ENCODE assay signal across 9 mouse cellular contexts in the genomic region with DNA sequence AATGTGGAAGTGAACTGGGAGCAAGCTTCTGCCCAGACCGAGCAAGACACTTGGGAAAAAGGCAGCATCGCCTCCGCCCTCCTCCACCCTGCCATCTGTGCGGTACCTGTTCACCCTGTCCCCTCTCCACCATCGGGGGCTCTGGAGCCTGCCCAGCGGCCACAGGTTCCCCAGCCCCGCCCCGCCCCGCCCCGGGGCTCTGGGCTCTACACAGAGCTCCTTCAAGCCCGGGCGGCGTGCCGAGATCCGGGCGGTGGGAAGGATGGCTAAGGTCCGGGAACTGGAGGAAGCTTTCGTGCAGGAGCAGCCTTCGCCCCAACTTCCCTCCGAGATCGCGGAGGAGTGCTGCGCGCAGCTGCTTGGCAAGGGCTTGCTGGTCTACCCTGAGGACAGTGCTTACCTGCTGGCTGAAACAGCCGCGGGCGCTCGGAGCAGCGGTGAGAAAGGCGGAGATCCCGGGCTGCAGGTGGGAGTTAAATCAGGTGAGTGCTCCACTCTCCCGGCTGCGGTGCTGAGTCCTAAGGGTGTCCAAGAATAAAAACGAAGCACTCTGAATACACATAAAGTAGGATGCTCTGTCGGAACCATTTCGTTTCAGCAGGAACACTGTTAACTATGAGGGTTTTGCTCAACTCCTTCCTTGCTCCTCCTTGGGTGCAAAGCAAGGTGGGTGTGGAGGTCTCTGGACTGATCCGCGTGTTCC. TPM values are rescaled to one million over a fixed set of nuclear protein-coding genes. Genes with fewer than 3 reads are reported as not detected.
DNase-seq lines count a peak whose midpoint lies in the region; ATAC-seq lines count a peak whose summit lies in the region.
"Had no signal": no experiment of that assay in that cellular context is flagged by ENCODE, and none has a peak within 500 bp of the region (broad histone marks: within the 10 kb centered on the region; RNA-seq: fewer than 3 reads in every experiment).

TSS of gene Rfx6 (plus strand) at position 209 of the 703 bp plus-strand sequence.

- peaks cover 25% of the 10 kb centered on the region for H3K27me3 ChIP-seq in heart, embryonic 16.5 days (ENCODE audit: control insufficient read depth, insufficient read depth, low read length)
- peaks cover 56% of the 10 kb centered on the region for H3K27me3 ChIP-seq in hindbrain, embryonic 10.5 days (ENCODE audit: insufficient read depth, poor library complexity, severe bottlenecking)
- peaks cover 25% of the 10 kb centered on the region for H3K27me3 ChIP-seq in liver, embryonic 11.5 days (replicated peaks; ENCODE audit: control insufficient read depth, insufficient read depth, low read length)
- H3K27me3 ChIP-seq in neural tube, embryonic 15.5 days (replicated peaks): peaks cover 24% of the 10 kb centered on the region

- no peak within 1 kb of the TSS for H3K9ac ChIP-seq in heart, embryonic 16.5 days (ENCODE audit: low read length)
- H3K9ac ChIP-seq in liver, embryonic 11.5 days (ENCODE audit: low read depth, low read length): no peak within 1 kb of the TSS
- peak within 1 kb of the TSS; percentile 48 for H3K9ac ChIP-seq in neural tube, embryonic 15.5 days (replicated peaks)

- H3K9me3 ChIP-seq in heart, embryonic 16.5 days (replicated peaks; ENCODE audit: control insufficient read depth, low read length): no peaks in the 10 kb centered on the region
- H3K9me3 ChIP-seq in hindbrain, embryonic 10.5 days: no peaks in the 10 kb centered on the region
- no peaks in the 10 kb centered on the region for H3K9me3 ChIP-seq in liver, embryonic 11.5 days (ENCODE audit: control insufficient read depth, low read length)
- no peaks in the 10 kb centered on the region for H3K9me3 ChIP-seq in neural tube, embryonic 15.5 days (replicated peaks)

- no peaks in the 10 kb centered on the region for H3K36me3 ChIP-seq in heart, embryonic 16.5 days (ENCODE audit: control insufficient read depth, insufficient read depth)
- H3K36me3 ChIP-seq in hindbrain, embryonic 10.5 days: no peaks in the 10 kb centered on the region
- H3K36me3 ChIP-seq in liver, embryonic 11.5 days (ENCODE audit: control insufficient read depth, insufficient read depth, low read length): no peaks in the 10 kb centered on the region
- H3K36me3 ChIP-seq in neural tube, embryonic 15.5 days: no peaks in the 10 kb centered on the region

- DNase-seq in heart, adult 11 months: no peak
- DNase-seq in brain, embryonic 18.5 days (ENCODE audit: low read depth, low spot score): peak; percentile 8
- peak; percentile 48 for DNase-seq in hindbrain, embryonic 10.5 days (ENCODE audit: low spot score)
- peak; percentile 45 for DNase-seq in liver, embryonic 11.5 days (ENCODE audit: low spot score)
- DNase-seq in adrenal gland, postnatal 4 days (ENCODE audit: low spot score in 2 of 2): no peak
- DNase-seq in layer of hippocampus, postnatal 36 days: no peak

- no peak for ATAC-seq in heart, embryonic 16.5 days (replicated peaks; ENCODE audit: extremely low read depth, insufficient read depth, low FRiP score)
- peak; percentile 47; the same call in 1 of the 2 replicates for ATAC-seq in liver, embryonic 11.5 days (replicated peaks; ENCODE audit: low FRiP score)
- peak; percentile 86 for ATAC-seq in neural tube, embryonic 15.5 days (ENCODE audit: low FRiP score)

- under 1% methylated on average over 38 of the region's 38 CpGs for WGBS in heart, embryonic 16.5 days
- under 1% methylated on average over 38 of the region's 38 CpGs for WGBS in hindbrain, embryonic 10.5 days
- WGBS in liver, embryonic 11.5 days: 2% methylated on average over 38 of the region's 38 CpGs
- WGBS in neural tube, embryonic 15.5 days: under 1% methylated on average over 38 of the region's 38 CpGs

- no peak within 1 kb of the TSS for H3K27ac ChIP-seq in heart, embryonic 16.5 days (ENCODE audit: low read length)
- H3K27ac ChIP-seq in hindbrain, embryonic 10.5 days: no peak within 1 kb of the TSS
- H3K27ac ChIP-seq in liver, embryonic 11.5 days (ENCODE audit: low read depth, low read length): no peak within 1 kb of the TSS
- no peak within 1 kb of the TSS for H3K27ac ChIP-seq in neural tube, embryonic 15.5 days (replicated peaks)

- H3K4me1 ChIP-seq in heart, embryonic 16.5 days (ENCODE audit: control insufficient read depth, insufficient read depth, low read length): no peaks in the 10 kb centered on the region
- 0 out of 2 replicates have a peak, but pooled peaks cover 10% of the 10 kb centered on the region for H3K4me1 ChIP-seq in hindbrain, embryonic 10.5 days (replicated peaks)
- no peaks in the 10 kb centered on the region for H3K4me1 ChIP-seq in liver, embryonic 11.5 days (replicated peaks; ENCODE audit: control insufficient read depth, insufficient read depth, low read length)
- H3K4me1 ChIP-seq in neural tube, embryonic 15.5 days: peaks cover 11% of the 10 kb centered on the region

- peak within 1 kb of the TSS; percentile 45 for H3K4me3 ChIP-seq in heart, embryonic 16.5 days (ENCODE audit: low read length)
- H3K4me3 ChIP-seq in hindbrain, embryonic 10.5 days: peak within 1 kb of the TSS; percentile 54
- peak within 1 kb of the TSS; percentile 42 for H3K4me3 ChIP-seq in liver, embryonic 11.5 days (ENCODE audit: low read depth, low read length)
- peak within 1 kb of the TSS; percentile 47 for H3K4me3 ChIP-seq in neural tube, embryonic 15.5 days (replicated peaks)

- peak within 1 kb of the TSS; percentile 63 for H3K4me2 ChIP-seq in heart, embryonic 16.5 days (ENCODE audit: low read depth, low read length)
- H3K4me2 ChIP-seq in liver, embryonic 11.5 days: peak within 1 kb of the TSS; percentile 67
- peak within 1 kb of the TSS; percentile 96 for H3K4me2 ChIP-seq in neural tube, embryonic 15.5 days

RNA-seq across cellular contexts. Expression of gene Rfx6, which starts in this region (rescaled TPM):
- not detected in 2 replicates for polyA plus RNA-seq in heart, embryonic 16.5 days (2015; fragmentation: Nextera tagmentation; extraction: Ambion mirVana)
- not detected in 2 replicates for polyA plus RNA-seq in hindbrain, embryonic 10.5 days (2016; fragmentation: Nextera tagmentation; extraction: Ambion mirVana)
- 0.19 and 0.45 TPM in 2 replicates for polyA plus RNA-seq in liver, embryonic 11.5 days (2014; fragmentation: Nextera tagmentation; extraction: Ambion mirVana)
- polyA plus RNA-seq in neural tube, embryonic 15.5 days (2015; fragmentation: Nextera tagmentation; extraction: Ambion mirVana): 0.45 and 0.46 TPM in 2 replicates
- under 1 TPM in 1 of 2 experiments, not detected in 1; 0.81 TPM for total RNA-seq in adrenal gland, postnatal 4 days (2021)
- total RNA-seq in layer of hippocampus, postnatal 36 days (2021): not detected
- total RNA-seq: left cerebral cortex, postnatal 10 days had no signal

Comparison
In these comparisons a context has a peak if more than half of its experiments do, and no peak if none do; other contexts are left out.
1. Peak in DNase-seq and H3K4me3 ChIP-seq in hindbrain, embryonic 10.5 days; RNA of the gene not detected or under 1 TPM.
2. Peak in DNase-seq, ATAC-seq, H3K4me3 ChIP-seq and H3K4me2 ChIP-seq in liver, embryonic 11.5 days; RNA of the gene not detected or under 1 TPM.
3. Peak in ATAC-seq, H3K4me3 ChIP-seq, H3K9ac ChIP-seq and H3K4me2 ChIP-seq in neural tube, embryonic 15.5 days; RNA of the gene not detected or under 1 TPM.